Mouse (Mus musculus): ENCODE measurements around the gene Lrfn2. TPM values are rescaled to one million over a fixed set of nuclear protein-coding genes. Genes with fewer than 3 reads are reported as not detected.

Lrfn2 gene
- polyA plus RNA-seq, 1 experiment, result 0.22 TPM

DNA sequence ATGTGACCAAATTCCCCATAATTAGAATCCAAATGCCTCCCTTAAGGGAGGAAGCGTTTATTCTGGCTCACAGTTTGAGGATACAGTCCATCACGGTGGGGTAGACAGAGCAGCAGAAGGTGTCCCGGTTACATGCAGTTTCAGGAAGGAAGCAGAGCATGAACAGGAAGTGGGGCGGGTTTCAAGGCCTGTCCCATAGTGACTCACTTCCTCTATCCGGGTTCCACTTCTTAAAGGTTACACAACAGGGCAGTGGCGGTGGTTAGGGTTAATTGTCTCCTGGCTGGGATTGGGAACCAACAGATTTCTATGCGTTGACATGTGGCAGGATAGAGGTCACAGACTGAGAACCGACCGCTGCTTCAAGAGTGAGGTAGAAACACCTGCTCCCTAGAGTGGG lies 31.6 kb downstream of the Lrfn2 start:
- TF ChIP-seq POLR2A (IDR thresholded peaks at IDR 0.05; ENCODE audit: low read depth, low read length) (no peak), CTCF (conservative IDR thresholded peaks at IDR 0.05; ENCODE audit: insufficient read depth, insufficient read length, low read depth, low read length) (no peak)
- no peak overlapping the region for H3K27ac ChIP-seq (ENCODE audit: insufficient read depth, low read depth, low read length)
- no peak overlapping the region for H3K4me3 ChIP-seq (ENCODE audit: insufficient read depth, low read depth, low read length)
- H3K27me3 ChIP-seq (replicated peaks; ENCODE audit: control insufficient read depth, insufficient read depth, low read length), result no peaks in the 10 kb centered on the region
- H3K36me3 ChIP-seq (ENCODE audit: control insufficient read depth, insufficient read depth, low read length), result no peaks in the 10 kb centered on the region
- DNase-seq, result no peak
- H3K4me1 ChIP-seq (ENCODE audit: control insufficient read depth, insufficient read depth, low read length), result no peaks in the 10 kb centered on the region
- 70% methylated on average over 9 of the region's 9 CpGs for WGBS

DNA sequence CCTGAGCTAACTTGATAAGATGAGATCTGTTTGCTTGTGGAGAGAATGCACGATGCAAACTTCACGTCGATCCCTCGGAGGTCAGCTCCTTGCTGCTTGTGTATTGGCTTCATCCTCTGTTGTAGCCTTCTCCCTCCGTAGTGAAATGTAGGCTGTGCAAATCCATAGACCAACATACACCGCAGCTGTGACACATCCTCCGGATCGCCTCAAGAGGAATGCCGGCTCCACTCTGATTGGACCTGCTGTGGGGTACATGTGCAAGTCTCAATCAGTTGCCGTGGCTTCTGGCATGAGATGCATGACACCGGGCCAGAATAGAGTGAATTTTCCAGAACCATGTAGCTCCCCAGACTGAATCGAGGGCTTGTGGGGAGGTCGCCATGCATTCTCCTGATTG lies 36.1 kb downstream of the Lrfn2 start:
- Histone ChIP-seq H3K4me3 (ENCODE audit: insufficient read depth, low read depth, low read length) (no peak overlapping the region), H3K27me3 (replicated peaks; ENCODE audit: control insufficient read depth, insufficient read depth, low read length) (no peaks in the 10 kb centered on the region), H3K27ac (ENCODE audit: insufficient read depth, low read depth, low read length) (no peak overlapping the region), H3K36me3 (ENCODE audit: control insufficient read depth, insufficient read depth, low read length) (no peaks in the 10 kb centered on the region), H3K4me1 (ENCODE audit: control insufficient read depth, insufficient read depth, low read length) (no peaks in the 10 kb centered on the region)
- TF ChIP-seq CTCF (conservative IDR thresholded peaks at IDR 0.05; ENCODE audit: insufficient read depth, insufficient read length, low read depth, low read length), result no peak
- TF ChIP-seq POLR2A (IDR thresholded peaks at IDR 0.05; ENCODE audit: low read depth, low read length), result no peak
- no peak for DNase-seq
- 91% methylated on average over 13 of the region's 13 CpGs for WGBS

DNA sequence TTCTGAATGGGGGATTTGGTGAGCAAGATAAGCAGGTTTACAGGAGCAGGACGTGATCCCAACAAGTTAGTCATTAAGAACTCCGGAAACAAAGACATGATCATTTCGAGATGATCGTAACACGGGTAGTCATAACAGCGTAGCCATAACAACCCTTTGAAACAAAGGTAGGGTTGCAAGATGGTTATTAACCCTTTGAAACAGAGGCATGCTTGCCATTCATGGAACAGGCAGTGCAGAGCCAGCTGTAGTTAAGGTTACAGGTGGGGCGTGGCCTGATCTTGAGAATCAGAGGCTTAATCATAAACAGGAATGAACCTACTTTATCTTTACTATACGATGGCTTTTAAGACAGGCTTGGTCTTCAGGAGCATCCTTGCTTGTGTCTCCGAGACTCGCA lies 39.1 kb downstream of the Lrfn2 start:
- no peaks in the 10 kb centered on the region for H3K27me3 ChIP-seq (replicated peaks; ENCODE audit: control insufficient read depth, insufficient read depth, low read length)
- TF ChIP-seq POLR2A (IDR thresholded peaks at IDR 0.05; ENCODE audit: low read depth, low read length) (no peak), CTCF (conservative IDR thresholded peaks at IDR 0.05; ENCODE audit: insufficient read depth, insufficient read length, low read depth, low read length) (no peak)
- DNase-seq, result no peak
- no peaks in the 10 kb centered on the region for H3K36me3 ChIP-seq (ENCODE audit: control insufficient read depth, insufficient read depth, low read length)
- H3K27ac ChIP-seq (ENCODE audit: insufficient read depth, low read depth, low read length), result no peak overlapping the region
- no peak overlapping the region for H3K4me3 ChIP-seq (ENCODE audit: insufficient read depth, low read depth, low read length)
- no peaks in the 10 kb centered on the region for H3K4me1 ChIP-seq (ENCODE audit: control insufficient read depth, insufficient read depth, low read length)
- WGBS, result 75% methylated on average over 10 of the region's 10 CpGs

DNA sequence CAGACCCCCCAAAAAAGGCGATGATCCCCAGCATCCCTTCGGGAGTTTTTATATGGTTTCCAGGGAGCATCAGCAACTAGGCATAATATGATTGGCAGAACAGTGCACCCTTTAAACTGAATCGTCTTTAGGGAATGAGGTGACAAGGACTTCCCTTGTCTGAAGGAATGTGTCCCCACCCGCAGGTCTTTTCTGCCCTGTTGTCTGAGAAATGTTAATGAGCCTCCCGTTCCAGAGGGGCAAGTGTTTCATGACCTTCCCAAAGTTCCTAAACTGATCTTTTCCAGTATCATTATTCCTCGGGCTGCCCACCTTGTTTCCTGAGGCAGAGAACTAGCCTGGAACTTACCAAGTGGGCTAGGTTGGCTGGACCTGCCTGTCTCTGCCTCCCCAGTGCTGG lies 40.7 kb downstream of the Lrfn2 start:
- 62% methylated on average over 6 of the region's 6 CpGs for WGBS
- Histone ChIP-seq H3K27me3 (replicated peaks; ENCODE audit: control insufficient read depth, insufficient read depth, low read length) (no peaks in the 10 kb centered on the region), H3K36me3 (ENCODE audit: control insufficient read depth, insufficient read depth, low read length) (no peaks in the 10 kb centered on the region), H3K4me3 (ENCODE audit: insufficient read depth, low read depth, low read length) (no peak overlapping the region), H3K27ac (ENCODE audit: insufficient read depth, low read depth, low read length) (no peak overlapping the region), H3K4me1 (ENCODE audit: control insufficient read depth, insufficient read depth, low read length) (no peaks in the 10 kb centered on the region)
- no peak for DNase-seq
- TF ChIP-seq CTCF (conservative IDR thresholded peaks at IDR 0.05; ENCODE audit: insufficient read depth, insufficient read length, low read depth, low read length), result no peak
- no peak for TF ChIP-seq POLR2A (IDR thresholded peaks at IDR 0.05; ENCODE audit: low read depth, low read length)

DNA sequence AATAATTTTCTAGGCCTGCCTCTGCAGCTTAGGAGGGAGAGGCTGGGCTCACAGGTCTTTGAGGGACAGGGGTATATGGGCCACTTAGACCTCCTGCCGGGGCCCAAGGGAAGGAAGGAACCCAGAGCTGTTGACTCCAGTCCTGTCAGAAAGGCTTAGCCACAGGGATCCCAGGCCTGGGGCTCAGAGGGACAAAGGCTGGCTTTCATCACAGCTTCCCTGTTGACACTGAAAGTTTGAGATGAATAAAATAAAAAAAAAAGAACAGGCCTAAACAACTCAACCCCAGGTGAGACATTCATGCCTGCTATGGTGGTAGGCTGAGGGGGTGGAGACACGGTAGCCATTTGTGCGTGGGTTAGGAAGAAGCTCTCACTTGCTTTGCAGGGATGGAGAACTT lies 41.2 kb downstream of the Lrfn2 start:
- H3K4me1 ChIP-seq (ENCODE audit: control insufficient read depth, insufficient read depth, low read length), result no peaks in the 10 kb centered on the region
- 64% methylated on average over 3 of the region's 3 CpGs for WGBS
- TF ChIP-seq CTCF (conservative IDR thresholded peaks at IDR 0.05; ENCODE audit: insufficient read depth, insufficient read length, low read depth, low read length) (no peak), POLR2A (IDR thresholded peaks at IDR 0.05; ENCODE audit: low read depth, low read length) (no peak)

DNA sequence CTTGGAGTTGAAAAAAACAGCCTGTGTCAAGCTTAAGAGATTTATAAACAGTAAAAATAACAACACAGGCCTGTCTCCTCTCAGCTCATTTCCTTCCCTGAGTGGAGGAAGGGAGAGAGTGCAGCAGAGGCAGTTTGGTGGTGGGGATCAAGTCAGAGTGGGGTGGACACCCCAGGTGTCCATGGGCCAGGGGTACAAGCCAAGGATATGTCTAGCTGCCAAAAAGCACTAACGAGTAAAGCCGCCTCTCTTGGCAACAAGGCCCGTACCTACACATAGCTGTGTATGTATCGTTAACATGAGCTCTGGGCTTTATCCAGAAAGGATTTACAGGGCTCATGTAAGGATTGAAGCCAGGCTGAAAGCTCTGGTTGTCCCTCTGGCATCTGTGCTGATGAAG lies 42.9 kb downstream of the Lrfn2 start:
- Histone ChIP-seq H3K4me3 (ENCODE audit: insufficient read depth, low read depth, low read length) (no peak overlapping the region), H3K27me3 (replicated peaks; ENCODE audit: control insufficient read depth, insufficient read depth, low read length) (no peaks in the 10 kb centered on the region), H3K36me3 (ENCODE audit: control insufficient read depth, insufficient read depth, low read length) (no peaks in the 10 kb centered on the region), H3K4me1 (ENCODE audit: control insufficient read depth, insufficient read depth, low read length) (no peaks in the 10 kb centered on the region), H3K27ac (ENCODE audit: insufficient read depth, low read depth, low read length) (no peak overlapping the region)
- DNase-seq, result no peak
- 70% methylated on average over 4 of the region's 4 CpGs for WGBS
- no peak for TF ChIP-seq POLR2A (IDR thresholded peaks at IDR 0.05; ENCODE audit: low read depth, low read length)
- no peak for TF ChIP-seq CTCF (conservative IDR thresholded peaks at IDR 0.05; ENCODE audit: insufficient read depth, insufficient read length, low read depth, low read length)

More for the DNA sequence above, 41.2 kb downstream of the Lrfn2 start:
- DNase-seq, result no peak
- Histone ChIP-seq H3K36me3 (ENCODE audit: control insufficient read depth, insufficient read depth, low read length) (no peaks in the 10 kb centered on the region), H3K27ac (ENCODE audit: insufficient read depth, low read depth, low read length) (no peak overlapping the region), H3K4me3 (ENCODE audit: insufficient read depth, low read depth, low read length) (no peak overlapping the region), H3K27me3 (replicated peaks; ENCODE audit: control insufficient read depth, insufficient read depth, low read length) (no peaks in the 10 kb centered on the region)

DNA sequence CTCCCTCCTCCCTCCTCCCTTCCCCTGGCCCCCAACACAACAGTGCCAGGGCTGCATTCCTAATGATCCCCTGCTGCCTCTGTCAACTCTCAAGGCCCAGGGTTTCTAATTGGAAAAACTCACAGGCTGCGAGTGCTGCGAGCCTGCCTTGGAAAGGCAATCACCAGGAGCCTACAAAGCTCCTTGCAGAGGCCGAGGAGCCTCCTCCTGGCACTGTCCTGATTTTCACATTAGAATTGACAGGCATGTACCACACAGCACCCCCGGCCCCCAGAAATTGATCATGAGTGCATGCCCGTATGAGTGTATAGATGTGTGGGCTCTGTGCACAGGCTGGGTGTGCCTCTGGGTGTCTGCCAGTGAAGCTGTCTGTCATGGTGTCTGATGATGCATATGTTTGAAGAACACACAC lies 44.4 kb downstream of the Lrfn2 start:
- no peak for DNase-seq
- Histone ChIP-seq H3K36me3 (ENCODE audit: control insufficient read depth, insufficient read depth, low read length) (no peaks in the 10 kb centered on the region), H3K4me1 (ENCODE audit: control insufficient read depth, insufficient read depth, low read length) (no peaks in the 10 kb centered on the region), H3K27me3 (replicated peaks; ENCODE audit: control insufficient read depth, insufficient read depth, low read length) (no peaks in the 10 kb centered on the region), H3K27ac (ENCODE audit: insufficient read depth, low read depth, low read length) (no peak overlapping the region), H3K4me3 (ENCODE audit: insufficient read depth, low read depth, low read length) (no peak overlapping the region)
- no peak for TF ChIP-seq CTCF (conservative IDR thresholded peaks at IDR 0.05; ENCODE audit: insufficient read depth, insufficient read length, low read depth, low read length)
- no peak for TF ChIP-seq POLR2A (IDR thresholded peaks at IDR 0.05; ENCODE audit: low read depth, low read length)
- WGBS, result 79% methylated on average over 5 of the region's 5 CpGs
